Comparison of ENCODE assay signal across 10 mouse cellular contexts in genomic region chr6:31011407-31012020, GRCm38 (mm10). TPM values are rescaled to one million over a fixed set of nuclear protein-coding genes. Genes with fewer than 3 reads are reported as not detected.
DNase-seq lines count a peak whose midpoint lies in the region; ATAC-seq and TF ChIP-seq lines count a peak whose summit lies in the region.
"Had no signal": no experiment of that assay in that cellular context is flagged by ENCODE, and none has a peak within 500 bp of the region (broad histone marks: within the 10 kb centered on the region; RNA-seq: fewer than 3 reads in every experiment).

No protein-coding gene starts in this region.

- H3K9ac ChIP-seq in CH12.LX (ENCODE audit: insufficient read depth, low read depth), result no peak overlapping the region
- H3K9ac ChIP-seq in hindbrain, embryonic 12.5 days, result no peak overlapping the region
- H3K9ac ChIP-seq in lung, embryonic 14.5 days, result no peak overlapping the region

- no peak for TF ChIP-seq CTCF in CH12.LX (conservative IDR thresholded peaks at IDR 0.05 in 1 of 2, IDR thresholded peaks at IDR 0.05 in 1 of 2; ENCODE audit: low read depth in 2 of 2, low read length in 2 of 2)
- TF ChIP-seq CTCF in lung, embryonic 14.5 days (IDR thresholded peaks at IDR 0.05; ENCODE audit: low read depth), result no peak

- H3K4me3 ChIP-seq in CH12.LX (replicated peaks in 1 of 3; ENCODE audit: low read depth in 2 of 3, low read length in 2 of 3, poor library complexity in 1 of 3), result no peak overlapping the region
- H3K4me3 ChIP-seq in hindbrain, embryonic 12.5 days, result no peak overlapping the region
- no peak overlapping the region for H3K4me3 ChIP-seq in lung, embryonic 14.5 days (ENCODE audit: low read depth, low read length)
- H3K4me3 ChIP-seq: erythroblast, embryonic 14.5 days had no signal

- no peaks in the 10 kb centered on the region for H3K79me2 ChIP-seq in CH12.LX (replicated peaks; ENCODE audit: control insufficient read depth, extremely low read depth, insufficient read depth, poor library complexity, severe bottlenecking)

- no peaks in the 10 kb centered on the region for H3K36me3 ChIP-seq in CH12.LX (replicated peaks in 1 of 2; ENCODE audit: control insufficient read depth in 1 of 2, insufficient read depth in 1 of 2, low read length in 1 of 2)
- H3K36me3 ChIP-seq in hindbrain, embryonic 12.5 days, result no peaks in the 10 kb centered on the region
- no peaks in the 10 kb centered on the region for H3K36me3 ChIP-seq in lung, embryonic 14.5 days (ENCODE audit: insufficient read depth)

- H3K4me2 ChIP-seq in CH12.LX (ENCODE audit: insufficient read depth, low read depth, poor library complexity, severe bottlenecking), result no peak overlapping the region
- H3K4me2 ChIP-seq in hindbrain, embryonic 12.5 days (replicated peaks), result no peak overlapping the region
- peak overlapping the region; percentile 3; the same call in 1 of the 2 replicates for H3K4me2 ChIP-seq in lung, embryonic 14.5 days

- WGBS in hindbrain, embryonic 12.5 days, result 56% methylated on average over 4 of the region's 4 CpGs
- WGBS in lung, embryonic 14.5 days, result 23% methylated on average over 4 of the region's 4 CpGs

- in situ Hi-C loops in CH12.LX (cut with MboI; ENCODE audit: low pct_ligation_motif_present, low pct_unique_long_range_greater_than_20kb, low sequenced_read_pairs), result no loop called here

- DNase-seq in embryo, embryonic 11 days, result peak; percentile 23
- DNase-seq in embryo, embryonic 10 days (ENCODE audit: low spot score), result no peak
- DNase-seq in CH12.LX (ENCODE audit: extremely low read depth), result no peak
- peak; percentile 91 for DNase-seq in gastrocnemius, adult 18-20 months (ENCODE audit: low spot score)
- peak; percentile 99 for DNase-seq in lung, embryonic 14.5 days
- DNase-seq in layer of hippocampus, postnatal 14 days (ENCODE audit: low spot score in 2 of 2), result no peak
- DNase-seq in left cerebral cortex, adult 11 months (ENCODE audit: low spot score), result no peak

- no peak for TF ChIP-seq POLR2A in CH12.LX (IDR thresholded peaks at IDR 0.05; ENCODE audit: low read depth, low read length)

- peaks cover 0 to 7% of the 10 kb centered on the region in 2 experiments; a peak in 3 of 4 replicates for H3K4me1 ChIP-seq in CH12.LX (ENCODE audit: control insufficient read depth in 1 of 2, insufficient read depth in 2 of 2)
- peaks cover 8% of the 10 kb centered on the region; the same call in 1 of the 2 replicates for H3K4me1 ChIP-seq in hindbrain, embryonic 12.5 days
- peaks cover 13% of the 10 kb centered on the region for H3K4me1 ChIP-seq in lung, embryonic 14.5 days (ENCODE audit: insufficient read depth)

- TF ChIP-seq EP300 in CH12.LX (IDR thresholded peaks at IDR 0.05; ENCODE audit: low read length), result no peak

- TF ChIP-seq RAD21 in CH12.LX (IDR thresholded peaks at IDR 0.05; ENCODE audit: low read depth, low read length), result no peak

- peaks cover 8% of the 10 kb centered on the region for H3K9me3 ChIP-seq in CH12.LX (replicated peaks; ENCODE audit: low read length)
- no peaks in the 10 kb centered on the region; the same call in 1 of the 2 replicates for H3K9me3 ChIP-seq in hindbrain, embryonic 12.5 days (replicated peaks)
- no peaks in the 10 kb centered on the region for H3K9me3 ChIP-seq in lung, embryonic 14.5 days (ENCODE audit: low read depth, low read length)

- dilution Hi-C loops in CH12.LX (cut with MboI; ENCODE audit: extremely low pct_ligation_motif_present, extremely low pct_unique_long_range_greater_than_20kb, low sequenced_read_pairs), result no loop called here

- ATAC-seq in hindbrain, embryonic 12.5 days (ENCODE audit: low FRiP score), result 0 out of 2 replicates have a peak, but pooled peaks have one; percentile 35
- ATAC-seq in lung, embryonic 14.5 days (ENCODE audit: insufficient read depth), result peak; percentile 87

- no peaks in the 10 kb centered on the region for H3K27me3 ChIP-seq in CH12.LX (replicated peaks)
- H3K27me3 ChIP-seq in hindbrain, embryonic 12.5 days, result no peaks in the 10 kb centered on the region
- no peaks in the 10 kb centered on the region for H3K27me3 ChIP-seq in lung, embryonic 14.5 days (ENCODE audit: insufficient read depth, low read length)

- no peak overlapping the region for H3K27ac ChIP-seq in CH12.LX (ENCODE audit: insufficient read depth, low read depth)
- no peak overlapping the region for H3K27ac ChIP-seq in hindbrain, embryonic 12.5 days
- H3K27ac ChIP-seq in lung, embryonic 14.5 days (ENCODE audit: low read depth), result peak overlapping the region; percentile 60

TF ChIP-seq in CH12.LX, 34 proteins besides CTCF, POLR2A, EP300 and RAD21:
- no peak for TF ChIP-seq E2F4 (IDR thresholded peaks at IDR 0.05; ENCODE audit: insufficient replicate concordance, low read depth, low read length)
- TF ChIP-seq ELF1 (IDR thresholded peaks at IDR 0.05; ENCODE audit: low read depth, low read length), result no peak
- TF ChIP-seq BHLHE40 (IDR thresholded peaks at IDR 0.05; ENCODE audit: low read depth, low read length), result 0 out of 2 replicates have a peak, but pooled peaks have one; percentile 24
- no peak for TF ChIP-seq TCF12 (IDR thresholded peaks at IDR 0.05; ENCODE audit: low read depth, low read length)
- TF ChIP-seq SIN3A (IDR thresholded peaks at IDR 0.05; ENCODE audit: low read length), result no peak
- no peak for TF ChIP-seq MAX (IDR thresholded peaks at IDR 0.05; ENCODE audit: low read length)

RNA-seq across cellular contexts. Expression of gene Klf14, which starts 52.6 kb away (rescaled TPM):
- total RNA-seq in CH12.LX (2012; rRNA removed), result not detected in 2 replicates
- not detected in 2 replicates for total RNA-seq in CH12.LX (2014; rRNA removed)
- polyA plus RNA-seq in CH12.LX (2012; ENCODE audit: insufficient read length, low read depth), result not detected in 2 replicates
- total RNA-seq in gastrocnemius, adult 18-20 months (2021), result under 1 TPM in 1 of 2 experiments, not detected in 1; 0.21 TPM
- polyA plus RNA-seq in hindbrain, embryonic 12.5 days (2016; fragmentation: Nextera tagmentation; extraction: Ambion mirVana), result 0.44 and 0.91 TPM in 2 replicates
- polyA plus RNA-seq in lung, embryonic 14.5 days (2014; fragmentation: Nextera tagmentation; extraction: Ambion mirVana), result 1.2 and 1.3 TPM in 2 replicates
- under 1 TPM; 0.31 to 0.85 TPM for total RNA-seq in layer of hippocampus, postnatal 14 days (2021)
- total RNA-seq: neutrophil, adult 5-6 weeks had no signal
- polyA plus RNA-seq: erythroblast, embryonic 14.5 days had no signal

Comparison
In these comparisons a context has a peak if more than half of its experiments do, and no peak if none do; other contexts are left out.
1. DNase-seq: peak in embryo, embryonic 11 days (single experiment), gastrocnemius, adult 18-20 months (single experiment) and lung, embryonic 14.5 days (single experiment); none in embryo, embryonic 10 days (single experiment), CH12.LX (single experiment), layer of hippocampus, postnatal 14 days (0 of 2) and left cerebral cortex, adult 11 months (single experiment).